Mouse (Mus musculus) cerebellum, postnatal 14 days (tissue): ENCODE data around the gene Hdac7.
"Not testable (repeated sequence)": the region's sequence is repeated elsewhere in the genome, so short reads cannot be mapped to it uniquely, and the experiment has no call there.

ENCODE experiments used
- DNase-seq, 2 experiments: peaks; one replicate each; pipeline ENCODE4 v3.0.0; 2021; ENCODE audit warnings: mixed read lengths in 2 of 2

Hdac7 gene

GRCm38 (mm10) chr15:97844037-97845034 is at the start of gene Hdac7:
TSS of gene Hdac7 (minus strand) at chr15:97844502.
- DNase-seq, result no peak

DNA sequence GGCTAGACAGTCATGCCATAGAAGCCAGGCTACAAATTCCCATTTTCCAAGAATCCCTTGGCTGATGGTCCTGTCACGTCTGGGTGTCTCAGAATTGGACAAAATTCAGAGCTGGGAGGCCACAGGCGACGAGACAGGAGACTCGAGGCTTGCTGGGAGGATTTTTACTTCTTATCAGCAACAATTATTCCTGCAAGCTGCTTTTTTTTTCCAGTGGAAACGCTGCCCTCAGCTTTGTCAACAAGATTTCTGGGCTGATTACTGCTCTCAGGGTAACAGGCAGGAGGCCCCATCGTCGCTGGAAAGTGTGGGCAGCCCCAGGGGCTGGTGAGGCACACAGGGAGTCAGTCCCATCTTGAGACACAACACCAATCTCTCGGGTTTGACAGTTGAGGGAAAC is 48.2 kb upstream of the Hdac7 start:
- DNase-seq, result no peak

- no peak for DNase-seq
These were observed 46.1 kb upstream of the Hdac7 start for GRCm38 (mm10) chr15:97890450-97890849.

DNA sequence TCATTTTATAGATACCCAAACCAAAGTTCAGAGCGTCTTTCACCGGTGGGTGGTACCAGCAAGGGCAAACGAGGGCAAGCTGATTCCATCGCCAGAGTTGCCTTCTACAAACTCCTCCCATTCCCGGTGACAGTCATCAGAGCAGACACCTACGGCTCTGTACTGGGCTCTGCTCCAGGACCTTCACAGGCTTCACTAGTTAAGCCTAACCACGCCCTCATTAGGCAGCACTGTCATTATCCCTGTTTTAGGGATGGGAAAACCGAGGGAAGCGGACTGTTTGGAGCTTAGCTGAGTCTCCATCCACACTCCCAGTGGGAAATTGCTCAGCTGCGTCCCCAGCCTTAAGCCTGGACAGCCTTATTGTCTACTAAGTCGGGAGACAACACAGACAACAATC is 45.7 kb upstream of the Hdac7 start:
- peak in 1 of 2 experiments; percentile 55 for DNase-seq

DNA sequence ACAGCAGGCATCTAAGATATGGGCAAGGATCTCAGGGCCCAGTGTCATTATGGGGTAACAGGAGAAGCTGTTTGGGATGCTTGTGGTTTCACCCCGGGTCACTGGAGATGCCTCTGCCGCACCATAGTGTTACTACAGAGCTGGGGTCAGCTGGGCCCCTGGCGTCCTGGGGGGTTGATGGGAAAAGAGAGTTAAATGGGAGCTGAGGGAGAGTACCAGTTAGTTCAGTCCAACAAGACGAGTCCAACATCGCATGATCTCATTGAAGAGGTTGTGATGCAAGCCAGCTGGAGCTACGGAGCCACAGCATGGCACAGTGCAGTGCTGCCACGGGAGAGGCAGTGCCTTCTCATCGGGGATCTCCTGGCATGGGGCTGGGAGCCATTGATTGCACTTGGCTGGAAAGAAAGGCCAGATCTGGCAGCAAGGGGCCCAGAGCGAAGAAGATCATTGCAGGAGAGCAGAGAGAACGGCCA is 43.3 kb upstream of the Hdac7 start:
- peak in 1 of 2 experiments; percentile 27 for DNase-seq

GRCm38 (mm10) chr15:97881423-97881822 is 37.1 kb upstream of the Hdac7 start:
- no peak for DNase-seq

GRCm38 (mm10) chr15:97880441-97880840 is 36.1 kb upstream of the Hdac7 start:
- no peak for DNase-seq

- no peak for DNase-seq
These were observed 34.5 kb upstream of the Hdac7 start for GRCm38 (mm10) chr15:97878696-97879328.

DNA sequence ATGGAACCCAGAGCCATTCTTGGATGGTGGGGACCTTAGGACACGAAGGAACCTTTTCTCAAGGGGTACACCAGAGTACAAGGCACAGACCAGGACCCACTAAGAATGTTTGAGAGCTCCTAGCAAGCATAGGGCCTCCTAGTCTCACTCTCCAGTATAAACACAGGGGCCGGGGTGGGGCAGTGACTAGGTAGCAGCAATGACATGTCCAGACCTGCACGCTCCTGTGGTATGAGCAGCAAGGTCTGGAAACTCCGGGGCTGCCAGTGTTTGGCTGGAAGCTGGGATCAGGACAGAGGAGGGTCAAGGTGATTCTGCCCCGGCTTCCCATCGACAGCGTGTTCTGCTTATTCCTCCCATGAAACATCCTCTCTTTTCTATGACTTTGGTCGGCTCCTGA is 31.5 kb upstream of the Hdac7 start:
- no peak for DNase-seq

GRCm38 (mm10) chr15:97873717-97874116 is 29.4 kb upstream of the Hdac7 start:
- no peak for DNase-seq

DNA sequence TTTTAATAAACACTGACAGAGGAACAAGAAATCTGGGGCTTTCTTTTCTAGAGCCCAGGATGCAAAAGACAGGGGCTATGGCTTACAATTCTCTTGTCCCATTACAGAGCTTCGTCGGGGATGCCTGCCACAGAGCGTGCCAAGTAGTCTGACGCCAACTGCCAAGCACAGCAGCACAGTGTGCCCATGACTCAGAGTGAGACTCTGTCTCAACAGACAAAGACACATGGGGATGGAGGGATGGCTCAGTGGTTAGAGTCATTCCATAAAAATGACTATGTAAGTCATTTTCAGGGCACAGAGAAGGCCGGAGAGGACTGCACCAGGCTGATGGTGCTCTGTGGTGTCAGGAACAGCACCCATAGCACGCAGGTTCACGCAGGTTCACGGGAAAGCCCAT is 27.9 kb upstream of the Hdac7 start:
- DNase-seq, result peak in 1 of 2 experiments; percentile 43

GRCm38 (mm10) chr15:97871055-97872030 is 27.0 kb upstream of the Hdac7 start:
- DNase-seq, result no peak

DNA sequence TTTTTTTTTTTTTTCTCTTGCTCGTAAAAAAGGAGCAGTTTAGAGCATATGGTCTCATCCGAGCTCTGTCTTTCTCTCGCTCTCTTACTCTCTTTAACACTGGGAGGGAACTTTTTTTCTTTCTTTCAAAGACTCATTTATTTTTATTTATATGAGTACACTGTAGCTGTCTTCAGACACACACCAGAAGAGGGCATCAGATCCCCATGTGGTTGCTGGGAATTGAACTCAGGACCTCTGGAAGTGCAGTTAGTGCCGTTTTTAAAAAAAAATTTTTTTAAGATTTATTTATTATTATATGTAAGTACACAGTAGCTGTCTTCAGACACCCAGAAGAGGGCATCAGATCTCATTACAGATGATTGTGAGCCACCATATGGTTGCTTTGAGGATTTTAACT is 25.8 kb upstream of the Hdac7 start:
- not testable (repeated sequence) for DNase-seq

DNA sequence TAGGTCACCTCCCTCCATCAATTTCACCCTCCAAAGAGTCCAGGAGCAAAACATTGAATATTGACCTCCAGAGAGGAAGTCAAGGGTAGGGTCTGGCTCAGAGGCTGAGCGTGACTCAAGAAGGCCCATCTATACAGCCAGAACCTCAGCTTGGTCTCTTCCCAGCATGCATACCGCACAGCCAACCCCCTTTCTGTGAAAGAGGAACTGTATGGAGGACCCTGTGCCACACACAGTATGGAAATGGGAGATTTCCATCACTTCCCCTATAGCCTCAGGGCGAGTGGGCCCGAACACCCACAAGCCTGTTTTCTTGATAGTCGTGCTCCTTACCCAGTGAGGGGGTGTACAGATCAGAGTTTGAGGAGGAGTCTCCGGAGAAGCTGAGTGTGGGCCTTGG is 24.7 kb upstream of the Hdac7 start:
- no peak for DNase-seq

GRCm38 (mm10) chr15:97865988-97866387 is 21.7 kb upstream of the Hdac7 start:
- no peak for DNase-seq

DNA sequence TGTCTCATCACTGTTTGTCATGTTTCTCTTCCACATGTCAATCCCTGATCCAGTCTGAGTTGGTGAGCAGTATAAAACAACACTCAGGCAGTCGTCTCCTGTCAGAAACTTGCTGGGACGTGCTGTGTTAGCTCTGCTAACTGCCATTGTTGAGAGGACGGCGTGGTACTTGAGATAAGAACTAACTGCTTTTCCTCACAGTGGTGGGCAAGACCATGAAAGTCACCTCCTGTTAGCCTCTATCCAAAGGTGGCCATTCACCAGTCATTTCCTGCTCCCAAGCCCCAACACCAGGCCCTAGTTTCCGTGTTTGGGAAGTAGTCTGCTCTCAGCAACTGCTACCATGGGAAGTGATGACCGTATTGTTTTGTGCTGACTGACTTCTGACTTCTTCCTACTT is 20.9 kb upstream of the Hdac7 start:
- DNase-seq, result no peak

- DNase-seq, result no peak
These were observed 20.2 kb upstream of the Hdac7 start for GRCm38 (mm10) chr15:97864361-97865045.

DNA sequence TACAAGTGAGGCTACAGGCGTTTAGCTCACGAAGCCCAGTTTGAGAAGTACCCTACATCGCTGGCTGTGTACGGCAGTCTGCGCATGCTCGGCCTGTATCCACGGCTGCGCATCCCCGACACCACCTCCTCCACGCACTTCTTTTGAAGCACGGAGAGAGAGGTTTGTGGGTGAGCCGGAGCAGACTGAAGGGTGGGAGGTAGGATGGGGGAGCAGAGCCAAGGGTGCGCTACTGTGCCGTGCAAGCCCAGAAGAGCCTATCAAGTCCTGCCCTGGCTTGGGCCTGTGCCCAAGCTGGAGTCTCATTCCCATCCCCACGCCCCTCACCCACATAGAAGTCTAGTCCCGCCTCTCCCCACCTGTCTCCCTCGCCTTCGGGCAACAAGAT is 19.2 kb upstream of the Hdac7 start:
- peak in 1 of 2 experiments; percentile 15 for DNase-seq

DNA sequence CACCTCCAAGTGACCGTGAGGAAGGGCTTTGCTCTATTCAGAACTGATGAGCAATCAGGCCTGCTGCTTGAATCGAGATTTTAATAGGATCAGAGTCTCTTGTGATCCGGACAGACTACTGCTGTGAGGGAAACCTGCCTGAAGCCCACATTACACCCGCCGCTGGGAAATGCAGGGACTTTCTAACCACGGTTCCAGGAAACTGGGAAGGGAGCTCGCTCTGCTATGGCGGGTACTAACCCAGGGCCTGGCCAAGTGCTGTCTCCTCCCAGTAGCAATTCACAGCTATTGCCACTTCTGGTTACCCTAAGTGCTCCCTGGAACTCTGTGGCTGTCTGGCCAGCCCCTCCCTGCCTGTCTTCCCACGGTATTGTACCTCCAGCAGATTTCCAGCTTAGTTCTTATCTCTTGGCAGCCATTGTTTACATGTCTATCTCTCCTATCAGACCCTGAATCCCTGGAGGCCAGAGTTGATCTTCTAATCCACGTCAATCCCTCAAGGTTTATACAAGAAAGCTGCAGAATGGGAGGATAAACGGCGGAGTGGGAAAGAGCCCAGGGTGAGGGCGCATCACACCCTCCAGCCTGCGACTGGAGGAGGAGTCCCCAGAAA is 18.7 kb upstream of the Hdac7 start:
- DNase-seq, result no peak

DNA sequence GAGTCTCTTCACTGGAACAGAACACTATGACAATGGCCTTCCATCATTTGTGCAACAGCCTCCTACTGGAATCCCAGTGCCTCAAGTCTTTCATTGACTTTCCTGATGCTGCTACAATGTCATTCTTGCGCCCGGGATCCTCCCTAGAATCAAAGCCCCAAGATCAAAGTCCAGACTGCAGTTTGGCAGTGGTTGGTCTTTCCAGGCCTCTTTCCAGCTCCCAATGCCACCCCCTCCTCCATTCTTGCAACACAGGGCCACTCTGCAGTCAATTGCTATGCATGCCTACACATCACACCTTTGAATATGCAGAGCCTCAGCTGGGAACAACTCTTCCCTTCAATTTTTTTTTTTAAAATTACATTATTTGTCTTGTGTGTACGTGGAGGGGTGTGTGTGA is 16.1 kb upstream of the Hdac7 start:
- no peak for DNase-seq

- no peak for DNase-seq
These were observed 14.1 kb upstream of the Hdac7 start for GRCm38 (mm10) chr15:97858431-97858830.

- DNase-seq, result no peak
These were observed 10.2 kb upstream of the Hdac7 start for GRCm38 (mm10) chr15:97854551-97854950.
